Mouse (Mus musculus) MEL (cell line): ENCODE measurements at regions not wholly inside any gene's neighbourhood (a gene's known extent, or its start where the extent isn't known, plus 50 kb on each side); places are given as distances from the start of the nearest gene placed in this dataset.

Source experiments
- CTCF ChIP-seq, 3 experiments: IDR thresholded peaks in 2 of 3; conservative IDR thresholded peaks in 1 of 3; 2 replicates each; pipeline ENCODE4 v1.5.1; 2011 to 2012; ENCODE audit warnings: low read length in 3 of 3, low read depth in 2 of 3, mild to moderate bottlenecking in 2 of 3, improper control_type of control experiment in 1 of 3, inconsistent platforms in 1 of 3, mixed read lengths in 1 of 3, moderate library complexity in 1 of 3; ENCODE audit not compliant: control insufficient read depth in 1 of 3, insufficient read depth in 1 of 3, poor library complexity in 1 of 3, severe bottlenecking in 1 of 3
- POLR2A ChIP-seq, 2 experiments: IDR thresholded peaks; 2 replicates each; pipeline ENCODE4 v1.6.1; 2011 to 2012; ENCODE audit warnings: low read length in 2 of 2, mild to moderate bottlenecking in 2 of 2, control low read depth in 1 of 2, improper control_type of control experiment in 1 of 2, low read depth in 1 of 2, moderate library complexity in 1 of 2; ENCODE audit not compliant: control insufficient read depth in 1 of 2, insufficient read depth in 1 of 2, poor library complexity in 1 of 2

DNA sequence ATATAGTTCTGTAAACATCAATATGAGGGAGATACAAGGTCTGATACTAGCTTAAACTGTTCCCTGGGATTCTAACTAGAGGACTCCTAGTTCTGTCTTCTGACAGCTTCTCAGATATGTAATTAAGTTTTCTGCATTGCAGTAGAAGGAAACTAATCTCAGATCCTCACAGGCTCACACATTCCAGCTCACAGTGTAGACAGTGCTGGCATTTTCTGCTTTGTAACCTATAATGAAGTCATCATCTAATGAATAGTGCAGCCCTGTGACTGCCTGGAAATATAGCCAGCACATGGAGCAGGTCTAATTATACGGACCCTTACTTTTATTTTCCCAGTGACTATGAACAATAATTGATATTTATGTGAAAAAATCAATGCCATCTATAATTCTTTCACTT, 331.2 kb upstream of the Celf2 start:
- TF ChIP-seq CTCF (IDR thresholded peaks at IDR 0.05 in 2 of 3, conservative IDR thresholded peaks at IDR 0.05 in 1 of 3; ENCODE audit: control insufficient read depth in 1 of 3, insufficient read depth in 1 of 3, low read depth in 2 of 3, low read length in 3 of 3, poor library complexity in 1 of 3, severe bottlenecking in 1 of 3) (no peak), POLR2A (IDR thresholded peaks at IDR 0.05; ENCODE audit: control insufficient read depth in 1 of 2, insufficient read depth in 1 of 2, low read depth in 1 of 2, low read length in 2 of 2, poor library complexity in 1 of 2) (no peak)
